Mouse (Mus musculus) liver, embryonic 14.5 days (tissue): ENCODE measurements around the gene Zxdc.

Experiments used
- CTCF ChIP-seq: IDR thresholded peaks from 2 replicates; pipeline ENCODE4 v1.5.1; 2016; ENCODE audit warnings: antibody characterized with exemption, low read depth, control low read depth
- EP300 ChIP-seq: IDR thresholded peaks from 2 replicates; pipeline ENCODE4 v1.6.1; 2016; ENCODE audit warnings: antibody characterized with exemption, low read depth

- TF ChIP-seq CTCF: peak; percentile 78
- TF ChIP-seq EP300: 0 out of 2 replicates have a peak, but pooled peaks have one; percentile 19
Measured at GRCm38 (mm10) chr6:90435195-90435618, 65.9 kb downstream of the Zxdc start.
